Mouse (Mus musculus) effector memory CD4-positive, alpha-beta T cell, adult 7 months (primary cell): ENCODE data around the gene Slc50a1. TPM values are rescaled to one million over a fixed set of nuclear protein-coding genes. Genes with fewer than 3 reads are reported as not detected.

Experiments
- polyA plus RNA-seq: library from polyadenylated mRNA; unstranded; fragments of 100-300 nt; shearing (Covaris generic); gene quantifications from one replicate; pipeline ENCODE4 v1.2.1, GENCODE M21; 2017

The Slc50a1 gene
- 134 TPM for polyA plus RNA-seq

DNA sequence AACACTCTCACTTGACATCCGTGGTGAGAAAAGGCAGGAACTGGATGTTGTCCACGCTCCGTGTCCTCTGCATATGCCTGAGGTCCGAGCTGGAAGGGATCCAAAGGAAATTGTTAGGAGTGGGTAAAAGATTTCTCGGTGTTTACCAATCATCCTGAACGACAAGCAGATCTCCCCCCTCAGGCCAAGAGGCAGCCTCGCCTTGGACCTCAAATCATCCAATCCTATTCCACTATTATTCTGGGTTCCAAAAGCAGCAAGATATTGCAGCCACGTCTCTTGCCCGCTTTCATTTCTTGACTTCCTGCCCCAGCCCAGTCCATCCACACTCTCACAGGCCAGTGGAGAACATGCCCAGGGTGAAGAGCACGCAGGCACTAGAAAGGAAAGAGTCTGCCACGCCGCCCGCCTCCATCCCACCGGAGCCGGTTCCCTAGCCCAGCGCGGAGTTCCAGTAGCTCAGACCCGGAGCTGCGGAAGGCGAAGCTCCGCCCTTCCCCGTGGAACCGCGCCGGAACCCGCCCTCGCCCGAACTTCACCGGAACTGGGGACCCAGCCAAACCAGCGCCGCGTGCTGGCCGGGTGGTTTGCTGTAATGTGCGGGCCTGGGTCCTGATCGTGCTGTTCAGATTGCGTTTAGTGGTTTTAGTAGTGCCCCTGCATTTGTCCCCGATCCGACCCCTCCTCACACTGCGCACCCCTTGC lies at the start of gene Slc50a1:
Gene Slc50a1, minus strand, starts transcription at position 520 of the 705 bp plus-strand sequence.

DNA sequence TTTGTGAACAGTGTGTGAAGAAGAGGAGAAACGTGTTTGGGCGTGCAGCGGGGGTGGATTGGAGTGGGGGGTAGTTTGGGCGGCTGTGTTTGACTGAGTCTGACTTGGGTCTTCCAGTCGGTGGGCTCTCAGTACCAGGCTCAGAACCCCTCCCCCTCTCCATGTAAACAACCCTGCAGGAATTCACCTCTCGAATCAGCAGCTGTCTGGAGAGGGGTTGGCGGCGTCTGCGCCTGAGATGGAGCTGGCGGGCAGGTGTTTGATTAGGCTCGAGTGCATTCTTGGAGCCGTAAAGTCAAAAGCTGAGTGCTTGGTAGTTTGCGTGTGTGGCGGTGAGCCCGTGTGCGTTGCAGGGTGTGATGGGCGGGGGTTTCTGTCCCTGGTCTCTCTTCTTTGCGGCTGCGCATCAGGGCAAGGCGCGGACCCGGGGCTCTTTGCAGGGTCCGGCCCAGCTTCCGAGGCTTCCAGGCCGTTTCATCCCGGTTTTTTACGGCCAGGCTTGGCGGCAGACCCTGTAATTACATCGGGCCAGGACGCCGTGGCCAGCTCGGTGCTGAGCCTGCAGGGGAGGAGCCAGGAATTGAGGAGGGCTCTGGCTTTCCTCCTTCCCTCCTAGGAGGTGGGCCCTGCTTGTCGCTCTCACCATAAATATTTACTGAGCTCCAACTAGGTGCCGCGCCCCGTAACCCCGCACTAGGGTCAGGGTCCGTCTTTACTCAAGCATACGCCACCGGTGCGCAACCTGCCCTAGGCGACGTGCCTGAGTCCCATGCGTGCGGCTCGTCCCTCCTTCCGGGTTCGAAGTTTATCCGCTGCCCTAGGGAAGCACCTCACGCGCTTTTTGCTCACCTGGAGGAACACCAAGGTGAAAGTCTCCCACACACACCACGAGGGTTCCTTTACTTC lies 10.5 kb upstream of the Slc50a1 start, which contains the start of gene Efna1:
Gene Efna1, minus strand, starts transcription at position 537 of the 906 bp plus-strand sequence.

DNA sequence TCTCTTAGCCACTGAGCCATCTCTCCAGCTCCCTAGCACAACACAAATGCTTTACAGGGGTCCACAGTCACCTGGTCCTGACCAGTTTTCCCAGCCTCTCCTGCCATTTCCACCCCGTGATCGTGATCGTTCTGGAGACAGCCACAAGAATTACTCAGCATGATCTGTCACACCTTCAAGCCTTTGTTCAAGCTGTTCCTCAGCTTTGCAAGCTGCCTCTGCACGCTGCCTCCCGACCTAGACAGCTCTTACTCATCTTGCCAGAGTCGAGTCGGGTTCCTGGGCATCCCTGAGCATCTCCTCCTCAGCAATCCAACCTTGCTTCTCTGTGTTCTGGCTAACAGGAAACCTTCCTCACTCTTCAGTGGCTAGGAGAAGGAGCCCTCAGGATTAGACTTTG lies 11.3 kb downstream of the Slc50a1 start, which contains the start of gene Dpm3:
Gene Dpm3, plus strand, starts transcription at position 283 of the 400 bp plus-strand sequence.

DNA sequence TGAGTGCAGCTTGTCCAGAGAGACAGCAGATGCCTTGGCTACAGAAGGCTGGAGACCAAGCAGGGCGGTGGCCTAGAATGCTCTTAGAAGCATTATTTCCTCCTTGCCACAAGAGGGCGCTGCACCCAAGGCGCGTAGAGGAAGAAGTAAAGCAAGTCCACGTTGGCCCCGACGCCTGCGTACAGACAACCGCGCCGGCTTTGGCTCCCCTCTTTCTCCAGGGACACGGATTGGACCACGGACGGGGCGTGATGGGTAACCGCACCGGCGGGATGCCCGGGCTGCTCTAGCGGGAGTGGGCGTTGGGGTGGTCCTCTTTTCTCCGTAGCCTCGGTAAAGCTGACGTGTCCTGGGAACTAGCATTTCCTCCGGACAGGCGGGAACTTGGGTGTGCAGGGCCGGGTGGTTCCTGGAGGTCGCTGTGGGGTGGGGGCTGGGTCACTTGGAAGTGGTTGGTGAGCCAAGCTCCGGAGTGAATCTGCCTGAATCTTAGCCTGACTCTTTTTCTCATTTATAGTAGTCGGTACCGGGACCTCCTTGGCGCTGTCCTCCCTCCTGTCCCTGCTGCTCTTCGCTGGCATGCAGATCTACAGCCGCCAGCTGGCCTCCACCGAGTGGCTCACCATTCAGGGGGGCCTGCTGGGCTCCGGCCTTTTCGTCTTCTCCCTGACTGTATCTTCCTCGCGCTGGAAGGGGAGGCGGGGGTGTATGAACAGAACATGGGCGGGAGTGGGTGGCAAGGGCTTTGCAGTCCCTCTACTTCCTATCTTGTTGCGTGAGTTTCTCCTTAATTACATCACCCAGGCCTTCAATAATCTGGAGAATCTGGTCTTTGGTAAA lies 23.9 kb downstream of the Slc50a1 start, which contains the start of gene Trim46:
Gene Trim46, minus strand, starts transcription at position 49 of the 840 bp plus-strand sequence.

DNA sequence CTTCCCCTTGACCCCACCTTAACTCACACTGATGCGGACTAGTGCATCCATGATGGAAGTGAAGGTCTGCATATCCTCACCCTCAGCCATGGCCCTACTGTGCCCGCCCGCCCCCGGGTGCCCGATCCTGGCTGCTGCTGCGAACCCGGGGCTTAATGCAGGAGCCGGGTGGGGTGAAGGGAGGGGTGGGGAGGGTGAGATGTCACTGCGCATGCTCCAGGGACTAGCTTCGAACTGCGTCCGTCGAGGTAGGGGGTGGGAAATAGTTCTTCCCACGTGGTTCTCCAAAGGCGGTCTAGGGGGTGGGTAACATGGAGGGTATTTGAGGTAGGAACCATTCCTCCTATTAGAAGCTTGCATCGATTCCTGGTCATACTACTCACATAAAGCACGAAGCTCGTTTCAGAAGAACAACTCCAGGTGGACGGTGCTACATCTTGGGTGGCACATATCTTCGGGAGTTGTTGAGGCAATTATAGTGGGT lies 24.6 kb downstream of the Slc50a1 start, which contains the start of gene Krtcap2:
Gene Krtcap2, plus strand, starts transcription at position 279 of the 484 bp plus-strand sequence.

DNA sequence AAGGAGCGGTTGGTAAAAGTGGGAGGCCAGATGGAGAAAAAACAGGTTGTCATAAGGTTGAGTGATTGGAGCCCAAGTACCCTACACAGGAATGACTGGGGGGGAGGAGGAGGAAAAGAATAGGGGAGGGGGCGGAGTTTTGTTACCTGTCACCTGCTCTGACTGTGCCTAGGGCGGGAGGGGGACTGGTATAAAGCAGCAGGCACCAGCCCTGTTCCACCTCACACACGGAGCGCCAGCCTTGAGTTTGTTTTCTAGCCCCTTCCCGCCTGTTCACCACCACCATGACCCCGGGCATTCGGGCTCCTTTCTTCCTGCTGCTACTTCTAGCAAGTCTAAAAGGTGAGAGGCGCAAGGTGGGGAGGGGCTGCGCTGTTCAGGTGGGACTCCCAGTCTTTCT lies 41.5 kb downstream of the Slc50a1 start, which contains the start of gene Muc1:
Gene Muc1, plus strand, starts transcription at position 222 of the 400 bp plus-strand sequence.

DNA sequence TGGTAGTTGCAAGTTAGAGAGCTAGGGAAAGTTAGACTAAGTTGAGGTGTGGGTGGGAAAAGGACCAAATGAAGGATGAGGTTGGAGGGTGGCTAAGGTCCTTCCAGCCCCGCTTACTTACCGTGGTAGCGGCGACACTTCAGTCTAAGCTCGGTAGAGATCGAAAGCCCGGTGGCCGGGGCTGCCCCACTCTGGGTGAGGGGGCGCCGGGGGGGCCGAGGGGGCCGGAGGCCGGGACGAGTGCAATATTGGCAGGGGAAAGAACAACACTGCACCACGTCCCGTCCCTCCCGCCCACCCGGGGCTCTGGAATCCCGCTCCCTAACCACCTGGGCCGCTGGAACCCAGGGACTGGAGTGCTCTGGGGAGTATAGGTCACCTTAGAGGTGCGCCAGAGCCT lies 43.5 kb downstream of the Slc50a1 start, which contains the start of gene Mtx1:
Gene Mtx1, minus strand, starts transcription at position 189 of the 400 bp plus-strand sequence.

Other genes with a start within 250 kb of the Slc50a1 start
- 76.9 TPM for gene Rusc1, start 177.3 kb downstream of the Slc50a1 start, polyA plus RNA-seq
- gene Gm43738, start 169.5 kb downstream of the Slc50a1 start, polyA plus RNA-seq, result not detected
- 39.4 TPM for gene Fdps, start 168.6 kb downstream of the Slc50a1 start, polyA plus RNA-seq
- gene Pklr, start 134.4 kb downstream of the Slc50a1 start, polyA plus RNA-seq, result not detected
- gene Hcn3, start 110.4 kb downstream of the Slc50a1 start, polyA plus RNA-seq, result 0.48 TPM
- gene Clk2, start 105.8 kb downstream of the Slc50a1 start, polyA plus RNA-seq, result 80.7 TPM
- 240 TPM for gene Scamp3, start 93.1 kb downstream of the Slc50a1 start, polyA plus RNA-seq
- 102 TPM for gene Fam189b, start 87.4 kb downstream of the Slc50a1 start, polyA plus RNA-seq
- 106 TPM for gene Gba, start 67.6 kb downstream of the Slc50a1 start, polyA plus RNA-seq
- gene Thbs3, start 55.4 kb downstream of the Slc50a1 start, polyA plus RNA-seq, result 2.3 TPM
- 86.4 TPM for gene Mtx1, start 43.5 kb downstream of the Slc50a1 start, polyA plus RNA-seq
- gene Muc1, start 41.5 kb downstream of the Slc50a1 start, polyA plus RNA-seq, result 12.5 TPM
- gene Krtcap2, start 24.6 kb downstream of the Slc50a1 start, polyA plus RNA-seq, result 246 TPM
- 2.6 TPM for gene Trim46, start 24.3 kb downstream of the Slc50a1 start, polyA plus RNA-seq
- 76.3 TPM for gene Dpm3, start 11.2 kb downstream of the Slc50a1 start, polyA plus RNA-seq
- not detected for gene Efna1, start 10.6 kb upstream of the Slc50a1 start, polyA plus RNA-seq
- gene Efna3, start 52.4 kb upstream of the Slc50a1 start, polyA plus RNA-seq, result not detected
- 0.32 TPM for gene Efna4, start 67.5 kb upstream of the Slc50a1 start, polyA plus RNA-seq
- gene Adam15, start 79.4 kb upstream of the Slc50a1 start, polyA plus RNA-seq, result 18.8 TPM
- 0.16 TPM for gene Dcst2, start 91.4 kb upstream of the Slc50a1 start, polyA plus RNA-seq
- gene Dcst1, start 94.7 kb upstream of the Slc50a1 start, polyA plus RNA-seq, result 0.16 TPM
- gene Zbtb7b, start 124.2 kb upstream of the Slc50a1 start, polyA plus RNA-seq, result 10.7 TPM
- gene Lenep, start 132.2 kb upstream of the Slc50a1 start, polyA plus RNA-seq, result not detected
- gene Flad1, start 141.3 kb upstream of the Slc50a1 start, polyA plus RNA-seq, result 32.0 TPM
- 10.2 TPM for gene Cks1b, start 147.8 kb upstream of the Slc50a1 start, polyA plus RNA-seq
- gene Shc1, start 147.9 kb upstream of the Slc50a1 start, polyA plus RNA-seq, result 71.5 TPM
- 47.8 TPM for gene Pygo2, start 159.6 kb upstream of the Slc50a1 start, polyA plus RNA-seq
- 109 TPM for gene Pbxip1, start 166.1 kb upstream of the Slc50a1 start, polyA plus RNA-seq
- gene Pmvk, start 184.0 kb upstream of the Slc50a1 start, polyA plus RNA-seq, result 7.7 TPM
- not detected for gene Kcnn3, start 249.6 kb upstream of the Slc50a1 start, polyA plus RNA-seq